9 mouse cellular contexts compared by ENCODE assay signal in genomic region chr1:74098004-74099000, GRCm38 (mm10). TPM values are rescaled to one million over a fixed set of nuclear protein-coding genes. Genes with fewer than 3 reads are reported as not detected.
DNase-seq lines count a peak whose midpoint lies in the region; TF ChIP-seq lines count a peak whose summit lies in the region.
"Had no signal": no experiment of that assay in that cellular context is flagged by ENCODE, and none has a peak within 500 bp of the region (broad histone marks: within the 10 kb centered on the region; RNA-seq: fewer than 3 reads in every experiment).

No protein-coding gene starts in this region.

- peaks cover 85% of the 10 kb centered on the region for H3K27me3 ChIP-seq in E14TG2a.4 (ENCODE audit: insufficient read depth, low read length)
- H3K27me3 ChIP-seq in midbrain, embryonic 10.5 days (ENCODE audit: low read depth, poor library complexity, severe bottlenecking): peaks cover 84% of the 10 kb centered on the region

- H3K27ac ChIP-seq in gastrocnemius, adult 2 months: no peak overlapping the region
- peak overlapping the region; percentile 90 for H3K27ac ChIP-seq in midbrain, embryonic 10.5 days (replicated peaks)

- under 1% methylated on average over 58 of the region's 58 CpGs for WGBS in midbrain, embryonic 10.5 days

- DNase-seq in gastrocnemius, adult 2 months: peak; percentile 66
- no peak for DNase-seq in gastrocnemius, postnatal 36 days
- peak; percentile 84 for DNase-seq in embryo, embryonic 11 days
- peak; percentile 55 to 71 for DNase-seq in heart, postnatal 14 days
- DNase-seq in left cerebral cortex, postnatal 36 days (ENCODE audit: low spot score in 2 of 2): peak; percentile 28 to 42
- DNase-seq in midbrain, embryonic 10.5 days (ENCODE audit: low spot score): peak; percentile 81
- DNase-seq in thymus, postnatal 10 days (ENCODE audit: low spot score in 2 of 2): peak; percentile 14 to 51

- intact Hi-C loops in gastrocnemius, adult 2 months (cut with DNase I): no loop called here
- intact Hi-C loops in gastrocnemius, postnatal 36 days (cut with DNase I): no loop called here
- intact Hi-C loops in heart, postnatal 14 days (cut with DNase I): no loop called here
- intact Hi-C loops in left cerebral cortex, postnatal 36 days (cut with DNase I): no loop called here

- peak; percentile 27; the same call in 1 of the 2 replicates for TF ChIP-seq CTCF in gastrocnemius, adult 2 months (IDR thresholded peaks at IDR 0.05)
- no peak for TF ChIP-seq CTCF in E14TG2a.4 (conservative IDR thresholded peaks at IDR 0.05; ENCODE audit: low read length)

- peak overlapping the region; percentile 71 for H3K4me3 ChIP-seq in gastrocnemius, adult 2 months
- peak overlapping the region; percentile 80 for H3K4me3 ChIP-seq in E14TG2a.4 (replicated peaks; ENCODE audit: low read length)
- peak overlapping the region; percentile 73 for H3K4me3 ChIP-seq in midbrain, embryonic 10.5 days

- no peaks in the 10 kb centered on the region for H3K36me3 ChIP-seq in E14TG2a.4 (ENCODE audit: insufficient read depth, low read length)
- H3K36me3 ChIP-seq in midbrain, embryonic 10.5 days: no peaks in the 10 kb centered on the region

- H3K4me1 ChIP-seq in E14TG2a.4 (replicated peaks; ENCODE audit: low read depth, low read length): peaks cover 69% of the 10 kb centered on the region
- H3K4me1 ChIP-seq in midbrain, embryonic 10.5 days: peaks cover 57% of the 10 kb centered on the region

- no peaks in the 10 kb centered on the region for H3K9me3 ChIP-seq in E14TG2a.4 (ENCODE audit: low read length)
- H3K9me3 ChIP-seq in midbrain, embryonic 10.5 days (replicated peaks): no peaks in the 10 kb centered on the region

RNA-seq across cellular contexts. Expression of gene Tns1, which starts 25.9 kb away (rescaled TPM):
- total RNA-seq in gastrocnemius, adult 2 months (2021): 100 to 1,000 TPM; 294 to 305 TPM
- total RNA-seq in gastrocnemius, postnatal 36 days (2021): 100 to 1,000 TPM; 194 to 248 TPM
- 100 to 1,000 TPM; 677 to 755 TPM for total RNA-seq in heart, postnatal 14 days (2021)
- 10 to 100 TPM; 36.1 to 50.9 TPM for total RNA-seq in left cerebral cortex, postnatal 36 days (2021)
- 10.3 and 13.4 TPM in 2 replicates for polyA plus RNA-seq in midbrain, embryonic 10.5 days (2016; fragmentation: Nextera tagmentation; extraction: Ambion mirVana)

RNA-seq across cellular contexts. Expression of gene Rufy4, which starts 27.0 kb away (rescaled TPM):
- under 1 TPM in 1 of 2 experiments, not detected in 1; 0.08 TPM for total RNA-seq in gastrocnemius, adult 2 months (2021)
- total RNA-seq in gastrocnemius, postnatal 36 days (2021): under 1 TPM in 1 of 2 experiments, not detected in 1; 0.10 TPM
- total RNA-seq in heart, postnatal 14 days (2021): 1 to 10 TPM; 1.4 to 1.5 TPM
- not detected for total RNA-seq in left cerebral cortex, postnatal 36 days (2021)
- 0.29 and 0.51 TPM in 2 replicates for polyA plus RNA-seq in midbrain, embryonic 10.5 days (2016; fragmentation: Nextera tagmentation; extraction: Ambion mirVana)
- total RNA-seq: left cerebral cortex, postnatal 25 days had no signal

RNA-seq across cellular contexts. Expression of gene Cxcr2, which starts 55.5 kb away (rescaled TPM):
- total RNA-seq in gastrocnemius, adult 2 months (2021): under 1 TPM in 1 of 2 experiments, not detected in 1; 0.10 TPM
- not detected for total RNA-seq in gastrocnemius, postnatal 36 days (2021)
- under 1 TPM; 0.07 to 0.10 TPM for total RNA-seq in heart, postnatal 14 days (2021)
- under 1 TPM in 1 of 2 experiments, not detected in 1; 0.10 TPM for total RNA-seq in left cerebral cortex, postnatal 36 days (2021)
- polyA plus RNA-seq in midbrain, embryonic 10.5 days (2016; fragmentation: Nextera tagmentation; extraction: Ambion mirVana): 0.07 TPM in 1 of 2 replicates, not detected in the other
- total RNA-seq: left cerebral cortex, postnatal 25 days had no signal

Comparison
In these comparisons a context has a peak if more than half of its experiments do, and no peak if none do; other contexts are left out.
1. DNase-seq: peak in gastrocnemius, adult 2 months (single experiment), embryo, embryonic 11 days (single experiment), heart, postnatal 14 days (2 of 2), left cerebral cortex, postnatal 36 days (2 of 2), midbrain, embryonic 10.5 days (single experiment) and thymus, postnatal 10 days (2 of 2); none in gastrocnemius, postnatal 36 days (0 of 2).
2. Peak in every context shown above with its lines, with median percentiles within 50 percentile points of each other: H3K4me3 ChIP-seq.